Mouse (Mus musculus) bone marrow, adult 2 months (tissue): Measurements from ENCODE around the gene Frmd5. TPM values are rescaled to one million over a fixed set of nuclear protein-coding genes. Genes with fewer than 3 reads are reported as not detected.

Experiments used
- H3K27ac ChIP-seq: fragments of 200-500 bp; 2 replicates; pipeline ENCODE4 v1.5.1; 2012; ENCODE audit warnings: low read depth, mild to moderate bottlenecking, control low read depth, inconsistent platforms, low read length; ENCODE audit not compliant: control insufficient read depth, poor library complexity, insufficient read depth
- H3K4me1 ChIP-seq: fragments of 200-500 bp; 2 replicates; pipeline ENCODE4 v1.6.1; 2011; ENCODE audit warnings: low read length; ENCODE audit not compliant: control insufficient read depth, insufficient read depth
- H3K4me3 ChIP-seq: fragments of 200-500 bp; replicated peaks from 2 replicates; pipeline ENCODE3; 2011; ENCODE audit warnings: mild to moderate bottlenecking, low read depth, low read length, control low read depth; ENCODE audit not compliant: control insufficient read depth
- CTCF ChIP-seq: fragments of 200-500 bp; IDR thresholded peaks from 2 replicates; pipeline ENCODE4 v1.5.1; 2011; ENCODE audit warnings: low read length, control low read depth; ENCODE audit not compliant: control insufficient read depth, insufficient read depth
- POLR2A ChIP-seq: fragments of 200-500 bp; IDR thresholded peaks from 2 replicates; pipeline ENCODE4 v1.6.1; 2011; ENCODE audit warnings: low read depth, mild to moderate bottlenecking, control low read depth, low read length, borderline replicate concordance; ENCODE audit not compliant: control insufficient read depth
- WGBS: fragments of 180-500 bp; shearing (Covaris S2); methylation state at CpG from one replicate; pipeline ENCODE4 v1.1.7; 2018; 5-methylcytosine and 5-hydroxymethylcytosine counted together
- polyA plus RNA-seq: library from polyadenylated mRNA; stranded (reverse); fragments of >200 nt; gene quantifications from 2 replicates; pipeline ENCODE4 v1.2.4, GENCODE M21; 2011; ENCODE audit warnings: low replicate concordance; ENCODE audit not compliant: missing spikeins, insufficient read depth, insufficient read length

Gene Frmd5
- polyA plus RNA-seq, 1 experiment = not detected

DNA sequence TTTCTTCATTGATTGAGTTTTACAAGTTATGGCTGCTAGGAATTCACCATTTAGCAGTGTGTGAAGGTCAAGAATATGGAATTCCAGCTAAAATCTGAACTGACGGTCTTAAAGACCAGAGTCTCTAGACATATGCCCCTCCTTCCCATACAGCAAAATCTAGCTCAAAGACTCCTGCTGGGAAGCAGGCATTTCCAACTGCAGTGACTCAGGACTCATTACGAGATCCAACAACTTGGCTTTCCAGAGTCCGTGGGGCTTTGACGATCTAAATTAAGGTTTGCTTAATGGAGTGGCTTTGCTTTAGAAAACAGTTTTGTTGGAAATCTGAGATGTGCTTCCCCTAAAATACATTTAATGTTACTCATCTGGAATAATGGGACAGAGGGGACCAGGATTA, 204.5 kb downstream of the Frmd5 start:
- 86% methylated on average over 4 of the region's 4 CpGs for WGBS
- no peaks in the 10 kb centered on the region for H3K4me1 ChIP-seq
- TF ChIP-seq POLR2A = no peak
- TF ChIP-seq CTCF = no peak
- H3K4me3 ChIP-seq = no peak overlapping the region
- H3K27ac ChIP-seq = no peak overlapping the region

DNA sequence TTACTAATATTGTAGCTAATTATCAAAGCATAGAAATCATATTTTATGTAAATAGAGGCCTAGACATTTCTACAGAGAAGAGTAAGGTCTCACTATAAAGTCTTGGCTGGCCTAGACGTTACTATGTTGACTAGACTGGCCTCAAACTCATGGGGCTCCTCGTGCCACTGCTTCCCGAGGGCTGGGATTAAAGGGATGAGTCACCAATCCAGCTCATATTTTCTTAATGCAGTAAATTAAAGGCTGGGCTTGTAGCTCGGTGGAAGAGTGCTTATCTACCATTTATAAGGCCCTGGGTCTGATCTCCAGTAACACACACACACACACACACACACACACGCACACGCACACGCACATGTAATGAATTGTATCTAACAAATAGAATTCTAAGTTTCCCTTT, 205.3 kb downstream of the Frmd5 start:
- H3K4me3 ChIP-seq = no peak overlapping the region
- no peaks in the 10 kb centered on the region for H3K4me1 ChIP-seq
- TF ChIP-seq POLR2A (no peak), CTCF (no peak)
- WGBS = 72% methylated on average over 7 of the region's 7 CpGs
- H3K27ac ChIP-seq = no peak overlapping the region

DNA sequence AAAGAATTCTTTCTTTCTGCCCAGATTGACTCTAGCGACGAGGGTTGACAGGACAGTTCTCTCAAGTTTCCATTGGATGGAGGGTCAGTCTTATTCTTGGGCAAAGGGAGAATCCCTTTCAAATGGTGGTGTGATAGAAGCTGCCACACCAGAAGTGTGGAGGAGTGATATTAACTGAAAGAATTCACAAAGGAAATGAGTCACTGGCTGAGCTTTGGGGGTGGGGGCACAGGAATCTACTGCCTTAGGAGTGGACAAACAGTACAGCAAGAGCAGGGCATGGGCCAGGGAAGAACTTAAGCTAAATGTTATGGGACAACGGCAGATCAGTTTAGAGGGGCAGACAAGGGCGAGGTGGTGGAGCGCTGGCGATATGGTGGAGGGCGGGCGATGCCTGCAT, 206.2 kb downstream of the Frmd5 start:
- Histone ChIP-seq H3K27ac (no peak overlapping the region), H3K4me1 (no peaks in the 10 kb centered on the region), H3K4me3 (no peak overlapping the region)
- TF ChIP-seq CTCF = no peak
- TF ChIP-seq POLR2A = no peak
- WGBS = 83% methylated on average over 8 of the region's 8 CpGs

DNA sequence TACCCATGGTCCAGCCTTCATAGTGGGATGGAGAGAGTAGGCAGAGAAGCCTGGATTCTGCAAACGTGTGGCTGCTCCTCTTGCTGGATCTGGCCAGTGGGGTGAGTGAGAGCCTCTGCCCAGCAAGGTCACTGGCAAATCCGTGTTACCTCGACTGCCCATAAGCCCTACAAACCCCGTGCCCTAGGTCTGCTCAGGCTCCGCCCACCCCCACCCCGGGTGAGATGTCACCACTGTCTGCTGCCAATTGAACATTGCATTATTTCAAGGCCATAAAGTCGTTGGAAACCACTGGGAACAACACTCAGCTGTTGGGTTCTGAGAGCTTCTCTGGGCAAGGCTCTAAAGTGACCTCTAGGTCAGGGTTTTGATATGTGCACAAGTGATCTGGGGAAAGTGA, 208.6 kb downstream of the Frmd5 start:
- WGBS = 54% methylated on average over 7 of the region's 7 CpGs
- TF ChIP-seq CTCF (no peak), POLR2A (no peak)
- Histone ChIP-seq H3K4me3 (no peak overlapping the region), H3K27ac (no peak overlapping the region), H3K4me1 (no peaks in the 10 kb centered on the region)

DNA sequence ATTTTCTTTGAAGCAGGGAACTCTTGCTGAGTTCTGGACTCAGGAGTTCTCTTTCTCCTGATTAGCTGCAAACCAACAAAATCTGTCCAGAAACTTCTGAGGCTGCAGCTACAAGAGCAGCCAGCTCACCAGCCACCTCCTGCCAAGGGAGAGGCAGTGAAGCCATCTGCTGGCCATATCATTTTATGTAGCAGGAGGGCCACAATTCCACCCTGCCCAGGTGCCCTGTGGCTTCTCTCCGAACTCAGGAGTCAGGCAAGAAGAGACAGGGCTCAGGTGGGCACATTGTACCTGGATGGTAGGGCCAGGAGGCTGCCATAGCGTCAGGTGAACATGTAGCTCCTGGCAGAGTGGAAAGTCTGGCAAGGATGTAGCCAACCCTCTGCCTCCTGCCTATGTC, 210.3 kb downstream of the Frmd5 start:
- H3K4me3 ChIP-seq = no peak overlapping the region
- no peak overlapping the region for H3K27ac ChIP-seq
- TF ChIP-seq POLR2A (no peak), CTCF (no peak)
- H3K4me1 ChIP-seq = no peaks in the 10 kb centered on the region
- WGBS = 84% methylated on average over 2 of the region's 2 CpGs

DNA sequence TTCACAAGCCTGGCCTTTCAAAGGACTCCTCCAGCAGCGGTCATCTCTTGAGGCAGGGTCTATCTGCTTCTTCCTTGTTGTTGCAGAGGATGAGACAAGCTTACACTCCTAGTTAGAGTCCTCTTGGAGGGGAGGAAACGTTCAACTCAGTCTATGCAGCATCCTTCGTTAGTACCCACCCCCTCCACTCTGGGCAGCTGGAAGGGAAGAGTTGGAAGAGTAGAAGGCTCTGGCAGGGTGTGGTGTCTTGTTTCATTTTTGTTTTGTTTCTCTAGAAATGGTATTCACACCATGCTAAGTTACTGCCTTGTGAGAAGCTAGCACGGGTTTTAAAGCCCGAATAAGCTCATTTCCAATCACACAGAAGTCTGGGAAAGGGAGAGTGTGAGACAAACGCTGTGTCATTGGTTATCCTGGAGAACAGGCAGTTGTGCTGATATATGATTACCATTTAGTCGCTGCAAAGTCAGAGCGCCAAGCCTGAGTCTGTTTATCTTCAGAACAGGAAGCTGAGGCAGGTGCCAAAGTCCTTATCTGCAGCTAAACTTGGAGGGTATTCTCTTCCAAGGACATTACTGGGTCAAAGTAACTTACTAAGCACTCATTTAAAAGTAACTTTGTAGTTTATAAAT, 212.1 kb downstream of the Frmd5 start:
- TF ChIP-seq POLR2A = no peak
- no peak for TF ChIP-seq CTCF
- WGBS = 14% methylated on average over 8 of the region's 8 CpGs
- Histone ChIP-seq H3K27ac (no peak overlapping the region), H3K4me1 (no peaks in the 10 kb centered on the region), H3K4me3 (no peak overlapping the region)

DNA sequence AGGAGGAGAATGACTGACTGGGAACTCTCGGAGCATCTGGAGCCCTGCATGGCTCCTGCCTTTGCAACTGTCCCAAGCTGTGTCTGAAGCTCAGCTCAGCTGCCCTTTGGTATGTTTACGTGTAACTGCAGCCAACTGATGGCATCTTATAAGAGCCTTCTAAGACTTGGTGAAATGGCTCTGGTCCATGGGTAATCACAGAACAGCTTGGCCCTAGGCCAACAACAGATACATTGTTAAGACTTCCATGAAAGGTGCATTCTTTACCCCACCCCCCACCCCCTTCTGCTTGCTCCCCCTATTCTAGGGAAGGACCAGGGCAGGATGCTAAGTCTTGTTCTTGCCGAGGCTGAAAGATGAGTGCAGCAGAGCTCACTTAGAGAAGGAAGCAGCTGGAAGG, 212.8 kb downstream of the Frmd5 start:
- WGBS = 46% methylated on average over 3 of the region's 3 CpGs
- Histone ChIP-seq H3K27ac (no peak overlapping the region), H3K4me3 (no peak overlapping the region), H3K4me1 (no peaks in the 10 kb centered on the region)
- no peak for TF ChIP-seq CTCF
- TF ChIP-seq POLR2A = no peak

DNA sequence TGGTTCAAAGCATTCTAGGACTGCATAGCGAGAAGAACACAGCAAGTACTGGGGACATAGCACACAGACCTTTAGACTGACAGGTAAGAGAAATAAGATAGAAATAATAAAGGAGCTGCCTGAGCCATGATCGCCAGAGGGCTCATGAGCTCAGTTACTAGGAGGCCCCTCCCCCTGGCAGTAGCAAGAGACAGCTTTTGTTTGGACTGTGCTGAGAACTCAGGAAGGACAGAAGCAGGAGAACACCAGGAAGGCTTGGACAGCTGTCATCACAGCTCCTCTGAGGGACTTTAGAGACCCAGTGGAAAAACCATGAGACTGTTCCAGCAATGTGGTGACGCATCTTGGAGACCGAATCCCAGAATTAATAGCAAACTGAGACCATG, 218.6 kb downstream of the Frmd5 start:
- TF ChIP-seq CTCF (no peak), POLR2A (no peak)
- Histone ChIP-seq H3K4me1 (no peaks in the 10 kb centered on the region), H3K4me3 (no peak overlapping the region), H3K27ac (no peak overlapping the region)
- 69% methylated on average over 4 of the region's 4 CpGs for WGBS
